Mouse (Mus musculus) forelimb bud, embryonic 11.5 days (tissue): ENCODE results near the gene Olfr1310.
"Not testable (repeated sequence)": the region's sequence is repeated elsewhere in the genome, so short reads cannot be mapped to it uniquely, and the experiment has no call there.

Experiments
- DNase-seq: peaks from one replicate; pipeline ENCODE4 v3.0.0-alpha.2; 2012; ENCODE audit warnings: low read depth, low spot score

Gene Olfr1310

DNA sequence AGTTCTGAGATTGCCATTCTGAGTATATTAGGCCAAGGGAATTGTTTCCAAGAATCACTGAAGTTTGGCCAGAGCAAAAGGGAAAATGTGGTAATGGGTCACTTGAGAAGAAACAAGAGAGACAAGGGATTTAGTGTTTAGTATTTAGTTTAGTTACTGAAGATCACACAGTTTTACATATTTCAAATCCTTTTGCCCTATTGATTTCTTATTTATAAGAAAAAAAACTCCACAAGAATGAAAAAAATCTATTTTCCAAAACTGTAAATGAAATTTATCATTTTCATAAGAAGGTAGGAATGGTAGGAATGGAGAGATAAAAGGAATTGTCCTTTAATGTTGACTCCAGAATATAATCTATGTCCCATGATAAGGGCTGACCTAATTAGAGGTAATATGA is at the start of gene Olfr1310:
Gene Olfr1310 (minus strand): TSS at position 101 of the 400 bp plus-strand sequence.
- no peak for DNase-seq

DNA sequence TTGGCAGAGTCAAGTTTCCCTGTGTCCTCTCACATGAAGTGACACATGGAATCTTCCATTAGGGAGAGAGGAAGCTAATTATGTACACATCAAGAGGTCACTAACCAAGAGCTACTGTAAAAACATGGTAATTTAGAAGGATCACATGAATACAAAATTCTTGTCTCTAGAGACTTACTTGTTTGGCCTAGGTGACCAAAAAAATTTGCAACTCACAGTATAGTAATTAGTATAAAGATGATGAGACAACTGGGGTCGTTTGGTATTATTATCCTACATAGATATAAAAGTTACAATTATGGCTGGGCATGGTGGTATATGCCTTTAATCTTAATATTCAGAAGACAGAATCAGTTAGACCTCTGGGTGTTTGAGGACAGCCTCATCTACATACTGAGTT is 37.6 kb upstream of the Olfr1310 start, which contains the start of gene Olfr1312:
Gene Olfr1312 (minus strand): TSS at position 101 of the 400 bp plus-strand sequence.
- no peak for DNase-seq

DNA sequence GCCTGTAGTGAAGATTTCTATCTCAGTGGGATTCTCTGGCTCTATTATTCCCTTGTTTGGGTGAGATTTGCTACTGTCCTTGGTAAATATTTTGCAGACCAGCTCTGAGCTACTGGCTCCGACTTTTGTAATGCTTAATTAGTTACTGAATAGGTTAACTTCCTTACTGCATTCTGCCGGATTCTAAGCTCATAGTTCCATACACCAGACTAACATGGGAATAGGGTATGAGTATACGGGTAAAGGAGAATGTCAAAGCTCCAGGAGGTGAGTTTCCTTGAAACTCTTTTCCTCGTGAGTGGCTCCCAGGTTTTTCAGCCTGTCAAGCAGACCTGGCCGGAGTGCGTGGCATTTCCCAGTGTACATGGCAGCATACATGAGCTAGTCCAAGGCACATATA is 14.5 kb upstream of the Olfr1310 start:
- DNase-seq = not testable (repeated sequence)

DNA sequence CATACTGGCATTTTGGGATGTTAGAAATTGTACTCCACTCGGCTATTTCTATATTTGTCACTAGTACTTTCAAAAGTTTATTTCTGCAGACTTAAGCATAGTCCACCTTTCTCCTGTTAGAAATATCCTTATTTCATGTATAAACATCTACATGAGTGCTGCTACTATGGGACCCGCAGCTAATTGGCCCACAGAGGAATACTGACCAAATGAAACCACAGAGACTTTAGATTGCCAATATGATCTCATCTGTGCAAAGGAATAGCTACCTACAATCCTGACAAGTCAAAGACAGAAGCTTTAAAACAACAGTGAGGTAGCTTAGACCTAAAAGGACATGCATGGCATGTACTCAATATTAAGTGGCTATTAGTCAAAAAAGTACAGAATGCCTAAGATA is 11.8 kb upstream of the Olfr1310 start, which contains the start of gene Olfr1311:
Gene Olfr1311 (minus strand): TSS at position 101 of the 400 bp plus-strand sequence.
- no peak for DNase-seq

DNA sequence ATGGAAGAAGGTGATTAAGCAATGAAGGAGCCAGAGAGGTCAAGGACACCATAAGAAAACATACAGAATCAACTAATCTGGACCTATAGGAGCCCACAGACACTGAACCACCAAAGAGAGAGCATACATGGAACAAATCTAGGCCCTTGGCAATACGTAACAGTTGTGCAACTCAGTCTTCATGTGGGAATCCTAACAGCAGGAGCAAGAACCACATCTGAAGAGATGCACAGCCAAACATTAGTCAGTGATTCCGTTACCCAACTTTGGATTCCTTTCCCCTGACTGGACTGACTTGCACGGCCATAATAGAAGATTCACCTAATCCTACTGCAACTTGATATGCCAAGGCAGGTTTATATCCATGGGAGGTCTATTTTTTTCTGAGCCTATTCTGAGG is 2.4 kb upstream of the Olfr1310 start:
- DNase-seq = no peak

DNA sequence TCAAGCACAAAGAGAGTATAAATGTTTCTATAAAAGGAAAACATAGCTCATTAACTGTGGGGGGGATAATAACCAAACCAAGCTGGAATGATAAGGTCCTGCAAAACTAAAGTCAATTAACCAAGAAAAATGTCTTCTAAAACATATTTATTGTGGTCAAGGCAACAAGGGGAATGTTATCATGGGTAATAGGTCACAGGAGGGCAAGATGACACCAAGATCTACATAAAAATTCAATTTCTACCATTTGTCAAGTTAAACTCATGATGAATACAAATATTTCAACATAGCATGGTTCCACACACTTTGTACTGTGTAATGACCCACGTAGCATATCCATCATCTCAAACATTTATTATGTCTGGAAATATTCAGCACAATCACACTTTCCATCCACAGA is 22.3 kb downstream of the Olfr1310 start, which contains the start of gene Olfr1309:
Gene Olfr1309 (minus strand): TSS at position 101 of the 400 bp plus-strand sequence.
- DNase-seq = no peak

DNA sequence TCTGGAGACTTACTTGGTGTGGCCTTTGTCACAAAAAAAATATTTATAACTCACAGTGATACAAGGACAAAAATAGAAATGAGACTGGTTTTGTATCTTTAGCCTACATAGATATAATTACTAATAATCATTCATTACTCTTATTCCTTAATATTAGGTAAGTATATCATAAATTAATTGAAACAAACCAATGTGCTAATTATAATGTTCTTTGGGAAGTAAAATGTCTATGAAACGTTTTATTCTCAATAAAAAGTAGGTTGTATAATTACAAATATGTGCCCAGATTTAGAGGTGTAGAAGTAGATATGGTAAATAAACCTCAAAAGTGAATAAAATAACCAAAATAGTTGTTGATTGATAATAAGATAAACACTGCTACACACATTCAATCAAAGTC is 47.7 kb downstream of the Olfr1310 start, which contains the start of gene Olfr1308:
Gene Olfr1308 (minus strand): TSS at position 101 of the 400 bp plus-strand sequence.
- DNase-seq = no peak
